Mouse (Mus musculus): ENCODE measurements at regions not wholly inside any gene's neighbourhood (a gene's known extent, or its start where the extent isn't known, plus 50 kb on each side); places are given as distances from the start of the nearest gene placed in this dataset.

- TF ChIP-seq GATA1 (IDR thresholded peaks at IDR 0.05; ENCODE audit: borderline replicate concordance, low read length): no peak
- TF ChIP-seq FLI1 (IDR thresholded peaks at IDR 0.05; ENCODE audit: low read length): no peak
Observed at GRCm38 (mm10) chr3:60324969-60325368, 147.7 kb upstream of the Mbnl1 start.

Data from megakaryocyte, embryonic 14.5 days (primary cell).